Mouse (Mus musculus) stomach, embryonic 15.5 days (tissue): ENCODE measurements at regions not wholly inside any gene's neighbourhood (a gene's known extent, or its start where the extent isn't known, plus 50 kb on each side); places are given as distances from the start of the nearest gene placed in this dataset.

Source experiments
- ATAC-seq: fragments of 200-750 bp; cut with Nextera tagmentation; 2 replicates; pipeline ENCODE4 v1.8.0; 2017; ENCODE audit warnings: low read depth, moderate number of reproducible peaks, moderate TSS enrichment; ENCODE audit not compliant: insufficient read depth, low FRiP score
- H3K27ac ChIP-seq: fragments of 300-500 bp; sonication (generic); 2 replicates; pipeline ENCODE4 v1.5.1; 2015; ENCODE audit warnings: mild to moderate bottlenecking, inconsistent platforms
- H3K27me3 ChIP-seq: fragments of 300-500 bp; sonication (generic); replicated peaks from 2 replicates; pipeline ENCODE4 v1.6.1; 2015; ENCODE audit warnings: inconsistent platforms
- H3K36me3 ChIP-seq: fragments of 300-500 bp; sonication (generic); 2 replicates; pipeline ENCODE4 v1.6.1; 2015; ENCODE audit warnings: inconsistent platforms
- H3K4me1 ChIP-seq: fragments of 300-500 bp; sonication (generic); 2 replicates; pipeline ENCODE4 v1.6.1; 2015; ENCODE audit warnings: inconsistent platforms
- H3K4me2 ChIP-seq: fragments of 300-500 bp; sonication (generic); 2 replicates; pipeline ENCODE4 v1.6.1; 2015; ENCODE audit warnings: mild to moderate bottlenecking, inconsistent platforms
- H3K4me3 ChIP-seq: fragments of 300-500 bp; sonication (generic); replicated peaks from 2 replicates; pipeline ENCODE4 v1.5.1; 2015; ENCODE audit warnings: inconsistent platforms
- H3K9ac ChIP-seq: fragments of 300-500 bp; sonication (generic); 2 replicates; pipeline ENCODE4 v1.6.1; 2015; ENCODE audit warnings: inconsistent platforms
- H3K9me3 ChIP-seq: fragments of 300-500 bp; sonication (generic); 2 replicates; pipeline ENCODE4 v1.6.1; 2016; ENCODE audit warnings: inconsistent platforms
- WGBS: fragments of 180-500 bp; shearing (Covaris S2); methylation state at CpG from one replicate; pipeline ENCODE4 v1.1.7; 2015; 5-methylcytosine and 5-hydroxymethylcytosine counted together

GRCm38 (mm10) chr3:132417742-132418141 is 211.9 kb upstream of the Gimd1 start:
- Histone ChIP-seq H3K4me3 (no peak overlapping the region), H3K9me3 (no peaks in the 10 kb centered on the region), H3K4me2 (no peak overlapping the region), H3K27me3 (no peaks in the 10 kb centered on the region), H3K4me1 (no peaks in the 10 kb centered on the region), H3K27ac (no peak overlapping the region), H3K36me3 (no peaks in the 10 kb centered on the region), H3K9ac (no peak overlapping the region)
- 31% methylated on average over 2 of the region's 2 CpGs for WGBS
- no peak for ATAC-seq

DNA sequence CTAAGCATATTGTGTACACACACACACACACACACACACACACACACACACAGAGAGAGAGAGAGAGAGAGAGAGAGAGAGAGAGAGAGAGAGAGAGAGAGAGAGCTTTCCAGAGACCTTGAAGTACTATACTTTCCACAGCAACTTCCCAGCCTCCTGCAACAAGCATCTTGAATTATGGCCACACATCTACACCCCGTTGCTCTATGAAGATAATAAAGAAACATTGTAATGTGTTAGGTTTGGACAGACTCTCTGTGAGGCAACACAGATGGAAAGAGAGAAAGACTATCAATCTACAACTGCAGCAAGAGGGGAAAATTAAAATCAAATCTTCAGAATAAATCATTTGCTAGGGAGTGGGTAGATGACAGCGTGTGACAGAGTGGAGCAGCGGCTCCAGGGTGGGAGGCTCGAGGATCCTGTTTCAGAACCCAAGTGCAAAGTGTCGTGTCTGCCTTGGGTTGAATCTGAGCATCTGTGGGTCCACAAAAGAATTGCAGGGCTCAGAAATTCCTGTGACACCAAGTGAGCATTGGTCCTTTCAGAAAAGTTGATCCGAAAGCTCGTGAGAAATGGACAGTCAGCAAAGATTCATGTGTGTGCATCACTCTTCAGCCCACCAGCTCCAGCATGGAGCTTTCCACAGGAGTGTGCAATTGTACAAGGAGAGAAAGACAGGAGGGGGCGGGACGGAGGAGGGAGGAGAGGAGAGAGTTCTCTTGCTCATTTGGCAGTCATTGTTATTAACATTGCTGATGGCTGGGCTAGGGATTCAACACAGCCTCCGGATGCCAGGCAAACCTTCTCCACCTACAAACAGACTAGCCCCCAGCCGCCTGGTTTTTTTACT is 203.6 kb upstream of the Gimd1 start:
- no peaks in the 10 kb centered on the region for H3K36me3 ChIP-seq
- ATAC-seq, result peak; percentile 31; the same call in 1 of the 2 replicates
- no peak overlapping the region for H3K9ac ChIP-seq
- 34% methylated on average over 11 of the region's 11 CpGs for WGBS
- H3K27me3 ChIP-seq, result no peaks in the 10 kb centered on the region
- H3K27ac ChIP-seq, result no peak overlapping the region
- H3K4me3 ChIP-seq, result no peak overlapping the region
- H3K4me1 ChIP-seq, result 0 out of 2 replicates have a peak, but pooled peaks cover 4% of the 10 kb centered on the region
- H3K9me3 ChIP-seq, result no peaks in the 10 kb centered on the region
- no peak overlapping the region for H3K4me2 ChIP-seq

DNA sequence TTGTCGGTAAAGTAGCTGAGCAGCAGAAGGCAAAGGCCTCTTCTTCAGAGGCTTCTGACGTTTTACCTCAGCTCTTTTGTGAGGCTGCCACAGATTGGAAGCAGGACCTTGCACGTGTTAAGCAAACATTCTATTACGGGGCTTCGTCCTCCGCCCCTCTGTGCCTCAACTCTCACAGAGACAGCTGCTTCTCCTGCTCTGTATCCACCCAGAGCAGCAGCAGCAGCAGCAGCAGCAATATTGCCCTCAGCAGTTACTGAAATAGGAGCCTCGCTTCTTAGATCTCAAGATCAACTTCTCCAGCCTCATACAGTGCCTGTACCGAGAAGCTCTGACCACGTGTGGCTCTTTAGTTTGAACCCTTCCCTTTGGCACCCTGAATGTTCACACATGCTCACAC is 202.4 kb upstream of the Gimd1 start:
- Histone ChIP-seq H3K27ac (no peak overlapping the region), H3K4me1 (0 out of 2 replicates have a peak, but pooled peaks cover 4% of the 10 kb centered on the region), H3K27me3 (no peaks in the 10 kb centered on the region), H3K4me3 (no peak overlapping the region), H3K9me3 (no peaks in the 10 kb centered on the region), H3K36me3 (no peaks in the 10 kb centered on the region), H3K4me2 (no peak overlapping the region), H3K9ac (no peak overlapping the region)
- ATAC-seq, result no peak
- WGBS, result 48% methylated on average over 9 of the region's 9 CpGs

GRCm38 (mm10) chr3:132428148-132428547 is 201.5 kb upstream of the Gimd1 start:
- Histone ChIP-seq H3K4me3 (no peak overlapping the region), H3K4me1 (0 out of 2 replicates have a peak, but pooled peaks cover 4% of the 10 kb centered on the region), H3K36me3 (no peaks in the 10 kb centered on the region), H3K9ac (no peak overlapping the region), H3K27me3 (no peaks in the 10 kb centered on the region), H3K27ac (no peak overlapping the region), H3K4me2 (no peak overlapping the region), H3K9me3 (no peaks in the 10 kb centered on the region)
- 63% methylated on average over 17 of the region's 17 CpGs for WGBS
- no peak for ATAC-seq

GRCm38 (mm10) chr3:132431805-132432204 is 197.8 kb upstream of the Gimd1 start:
- H3K9ac ChIP-seq, result no peak overlapping the region
- ATAC-seq, result no peak
- H3K27me3 ChIP-seq, result no peaks in the 10 kb centered on the region
- no peak overlapping the region for H3K4me3 ChIP-seq
- no peaks in the 10 kb centered on the region for H3K36me3 ChIP-seq
- 0 out of 2 replicates have a peak, but pooled peaks cover 4% of the 10 kb centered on the region for H3K4me1 ChIP-seq
- H3K4me2 ChIP-seq, result no peak overlapping the region
- no peaks in the 10 kb centered on the region for H3K9me3 ChIP-seq
- H3K27ac ChIP-seq, result no peak overlapping the region

- Histone ChIP-seq H3K27me3 (no peaks in the 10 kb centered on the region), H3K4me2 (no peak overlapping the region), H3K4me1 (no peaks in the 10 kb centered on the region), H3K27ac (no peak overlapping the region), H3K36me3 (no peaks in the 10 kb centered on the region), H3K9ac (no peak overlapping the region), H3K4me3 (no peak overlapping the region), H3K9me3 (no peaks in the 10 kb centered on the region)
- no peak for ATAC-seq
- 75% methylated on average over 6 of the region's 6 CpGs for WGBS
Observed at GRCm38 (mm10) chr3:132441226-132441625, 188.4 kb upstream of the Gimd1 start.

GRCm38 (mm10) chr3:132453927-132454326 is 175.7 kb upstream of the Gimd1 start:
- no peaks in the 10 kb centered on the region for H3K9me3 ChIP-seq
- H3K27me3 ChIP-seq, result no peaks in the 10 kb centered on the region
- no peaks in the 10 kb centered on the region for H3K36me3 ChIP-seq
- H3K4me2 ChIP-seq, result no peak overlapping the region
- H3K27ac ChIP-seq, result no peak overlapping the region
- no peak for ATAC-seq
- no peak overlapping the region for H3K4me3 ChIP-seq
- H3K9ac ChIP-seq, result no peak overlapping the region
- WGBS, result 19% methylated on average over 4 of the region's 4 CpGs
- no peaks in the 10 kb centered on the region for H3K4me1 ChIP-seq

GRCm38 (mm10) chr3:132462348-132462959 is 167.2 kb upstream of the Gimd1 start:
- no peak overlapping the region for H3K27ac ChIP-seq
- no peak overlapping the region for H3K4me3 ChIP-seq
- WGBS, result 64% methylated on average over 5 of the region's 5 CpGs

GRCm38 (mm10) chr3:132471070-132471469 is 158.6 kb upstream of the Gimd1 start:
- Histone ChIP-seq H3K36me3 (no peaks in the 10 kb centered on the region), H3K9me3 (no peaks in the 10 kb centered on the region), H3K4me3 (no peak overlapping the region), H3K27me3 (no peaks in the 10 kb centered on the region), H3K9ac (no peak overlapping the region), H3K4me2 (no peak overlapping the region), H3K27ac (no peak overlapping the region), H3K4me1 (no peaks in the 10 kb centered on the region)
- ATAC-seq, result no peak
- 46% methylated on average over 4 of the region's 4 CpGs for WGBS

More at GRCm38 (mm10) chr3:132462348-132462959, 167.2 kb upstream of the Gimd1 start:
- H3K4me2 ChIP-seq, result no peak overlapping the region
- no peak for ATAC-seq
- no peaks in the 10 kb centered on the region for H3K9me3 ChIP-seq
- H3K9ac ChIP-seq, result no peak overlapping the region
- no peaks in the 10 kb centered on the region for H3K36me3 ChIP-seq
- H3K27me3 ChIP-seq, result no peaks in the 10 kb centered on the region
- H3K4me1 ChIP-seq, result no peaks in the 10 kb centered on the region

- Histone ChIP-seq H3K36me3 (no peaks in the 10 kb centered on the region), H3K27ac (no peak overlapping the region), H3K27me3 (no peaks in the 10 kb centered on the region), H3K4me1 (no peaks in the 10 kb centered on the region), H3K4me3 (no peak overlapping the region), H3K4me2 (no peak overlapping the region), H3K9ac (no peak overlapping the region), H3K9me3 (no peaks in the 10 kb centered on the region)
- WGBS, result 87% methylated on average over 5 of the region's 5 CpGs
- no peak for ATAC-seq
Observed at GRCm38 (mm10) chr3:132477768-132478167, 151.9 kb upstream of the Gimd1 start.

DNA sequence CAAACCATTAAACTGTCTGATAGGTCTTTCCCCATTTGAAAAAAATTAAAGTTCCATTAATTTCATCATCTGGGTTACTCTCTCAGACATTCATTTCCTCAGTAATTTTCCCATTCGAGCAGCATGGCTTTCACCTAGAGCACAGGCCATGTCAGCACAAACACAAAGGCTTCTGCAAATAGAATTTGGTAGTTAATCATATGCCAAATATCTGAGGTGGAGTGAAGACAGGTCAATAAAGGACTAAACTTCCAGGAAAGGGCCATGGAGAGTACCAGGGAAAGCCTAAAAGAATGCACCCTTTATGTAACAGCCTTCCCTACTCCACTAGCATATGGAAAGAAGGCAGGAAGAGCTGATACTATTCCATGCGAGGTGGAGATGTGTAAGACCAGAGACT is 150.3 kb upstream of the Gimd1 start:
- 59% methylated on average over 2 of the region's 2 CpGs for WGBS
- no peak for ATAC-seq
- H3K9me3 ChIP-seq, result no peaks in the 10 kb centered on the region
- H3K36me3 ChIP-seq, result no peaks in the 10 kb centered on the region
- H3K4me1 ChIP-seq, result no peaks in the 10 kb centered on the region
- H3K4me3 ChIP-seq, result no peak overlapping the region
- no peak overlapping the region for H3K4me2 ChIP-seq
- H3K27me3 ChIP-seq, result no peaks in the 10 kb centered on the region
- H3K9ac ChIP-seq, result no peak overlapping the region
- no peak overlapping the region for H3K27ac ChIP-seq

GRCm38 (mm10) chr3:132484814-132485213 is 144.8 kb upstream of the Gimd1 start:
- 88% methylated on average over 2 of the region's 2 CpGs for WGBS
- no peak overlapping the region for H3K27ac ChIP-seq
- H3K9me3 ChIP-seq, result no peaks in the 10 kb centered on the region
- no peaks in the 10 kb centered on the region for H3K27me3 ChIP-seq
- H3K4me3 ChIP-seq, result no peak overlapping the region
- H3K4me1 ChIP-seq, result no peaks in the 10 kb centered on the region
- ATAC-seq, result no peak
- H3K9ac ChIP-seq, result no peak overlapping the region
- no peak overlapping the region for H3K4me2 ChIP-seq
- no peaks in the 10 kb centered on the region for H3K36me3 ChIP-seq
